Mouse (Mus musculus): ENCODE data around the gene Susd1. TPM values are rescaled to one million over a fixed set of nuclear protein-coding genes. Genes with fewer than 3 reads are reported as not detected.

The Susd1 gene
- polyA plus RNA-seq, 1 experiment, result 9.7 TPM

DNA sequence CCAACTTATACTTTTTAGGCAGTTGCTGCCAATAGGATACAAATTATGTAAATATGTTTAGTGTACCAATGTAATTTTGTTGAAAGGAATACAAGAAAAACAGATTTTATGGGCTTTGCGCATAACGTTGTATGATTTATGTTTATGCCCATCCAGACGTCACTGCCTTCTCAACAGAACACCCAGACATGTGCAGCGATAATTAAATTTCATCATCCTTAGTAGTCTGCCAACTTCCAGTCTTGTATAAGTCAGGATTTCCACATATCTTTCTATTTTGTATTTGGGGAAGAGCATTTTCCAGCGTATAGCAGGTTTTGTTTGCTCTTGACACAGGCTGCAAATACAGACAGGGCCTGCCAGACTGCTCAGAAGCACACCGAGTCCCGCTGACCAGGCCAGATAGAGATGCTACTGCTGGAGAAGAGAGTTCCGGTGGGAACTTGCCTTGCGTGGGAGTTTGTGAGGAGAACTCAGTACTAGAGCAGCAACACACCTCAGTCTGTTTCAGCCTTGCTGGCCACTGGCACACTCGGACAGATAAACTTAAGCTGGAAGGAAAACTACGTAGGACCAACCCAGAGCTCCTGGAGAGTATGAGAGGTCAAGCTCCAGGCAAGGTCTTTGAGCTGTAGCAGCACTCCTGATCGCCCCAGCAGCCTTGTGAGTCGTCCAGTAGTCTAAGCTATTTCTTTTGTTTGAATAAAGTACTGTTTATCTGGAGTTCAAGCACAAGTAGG is 21.0 kb upstream of the Susd1 start:
- Histone ChIP-seq H3K9me3 (replicated peaks; ENCODE audit: control insufficient read depth, insufficient read depth, low read length, poor library complexity, severe bottlenecking) (no peaks in the 10 kb centered on the region), H3K4me3 (ENCODE audit: low read depth, low read length) (no peak overlapping the region), H3K9ac (ENCODE audit: low read depth, poor library complexity, severe bottlenecking) (no peak overlapping the region), H3K36me3 (ENCODE audit: control insufficient read depth, insufficient read depth, low read length, poor library complexity, severe bottlenecking) (no peaks in the 10 kb centered on the region), H3K27ac (ENCODE audit: insufficient read depth, low read length) (no peak overlapping the region), H3K4me1 (ENCODE audit: control insufficient read depth, insufficient read depth, low read length) (no peaks in the 10 kb centered on the region), H3K27me3 (ENCODE audit: control insufficient read depth, insufficient read depth, low read length, poor library complexity, severe bottlenecking) (no peaks in the 10 kb centered on the region)
- TF ChIP-seq POLR2A (IDR thresholded peaks at IDR 0.05; ENCODE audit: insufficient read depth, low read length) (no peak), CTCF (IDR thresholded peaks at IDR 0.05; ENCODE audit: low read depth, low read length) (no peak), EP300 (IDR thresholded peaks at IDR 0.05; ENCODE audit: insufficient read depth, low read depth, low read length) (no peak)

DNA sequence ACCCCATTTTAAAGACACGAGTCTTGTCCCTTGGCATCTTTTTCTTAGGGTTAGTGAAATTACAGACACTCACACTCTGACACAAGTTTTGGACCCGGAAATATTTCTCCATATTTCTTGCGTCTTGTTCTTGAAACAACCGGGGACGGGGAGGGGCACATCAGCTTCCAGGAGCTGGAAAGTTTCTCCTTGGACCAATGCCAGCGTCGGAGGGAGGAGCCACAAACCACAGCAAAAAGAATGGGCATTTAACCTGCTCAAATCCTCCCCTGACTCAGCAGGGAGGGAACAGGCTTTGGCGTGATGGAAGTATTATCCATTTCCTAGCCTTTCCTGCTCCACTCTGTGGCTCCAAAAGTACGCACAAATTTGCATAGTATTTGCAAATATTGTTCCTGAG is 19.5 kb upstream of the Susd1 start:
- H3K4me3 ChIP-seq (ENCODE audit: low read depth, low read length), result no peak overlapping the region
- no peaks in the 10 kb centered on the region for H3K4me1 ChIP-seq (ENCODE audit: control insufficient read depth, insufficient read depth, low read length)
- no peaks in the 10 kb centered on the region for H3K27me3 ChIP-seq (ENCODE audit: control insufficient read depth, insufficient read depth, low read length, poor library complexity, severe bottlenecking)
- no peak overlapping the region for H3K27ac ChIP-seq (ENCODE audit: insufficient read depth, low read length)
- H3K9me3 ChIP-seq (replicated peaks; ENCODE audit: control insufficient read depth, insufficient read depth, low read length, poor library complexity, severe bottlenecking), result no peaks in the 10 kb centered on the region
- no peak overlapping the region for H3K9ac ChIP-seq (ENCODE audit: low read depth, poor library complexity, severe bottlenecking)
- H3K36me3 ChIP-seq (ENCODE audit: control insufficient read depth, insufficient read depth, low read length, poor library complexity, severe bottlenecking), result no peaks in the 10 kb centered on the region
- no peak for TF ChIP-seq POLR2A (IDR thresholded peaks at IDR 0.05; ENCODE audit: insufficient read depth, low read length)
- no peak for TF ChIP-seq CTCF (IDR thresholded peaks at IDR 0.05; ENCODE audit: low read depth, low read length)
- TF ChIP-seq EP300 (IDR thresholded peaks at IDR 0.05; ENCODE audit: insufficient read depth, low read depth, low read length), result no peak

DNA sequence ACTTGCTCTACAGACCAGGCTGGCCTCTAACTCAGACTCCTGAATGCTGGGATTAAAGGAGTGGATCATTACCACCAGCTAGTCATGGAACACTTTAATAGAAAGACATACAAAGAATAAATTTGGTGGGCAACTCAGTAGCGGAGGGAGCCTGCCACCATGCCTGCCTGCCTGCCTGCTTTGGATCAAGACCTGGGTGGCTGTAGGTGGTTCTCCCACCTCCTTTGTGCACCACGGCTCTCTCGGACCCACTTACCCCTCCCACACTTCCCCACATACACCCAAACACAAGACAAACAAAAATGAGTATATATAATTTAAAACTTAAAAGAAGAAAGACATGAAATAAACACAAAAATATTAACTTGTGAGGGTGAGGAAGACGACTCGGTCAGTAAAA is 18.7 kb upstream of the Susd1 start:
- Histone ChIP-seq H3K4me3 (ENCODE audit: low read depth, low read length) (no peak overlapping the region), H3K36me3 (ENCODE audit: control insufficient read depth, insufficient read depth, low read length, poor library complexity, severe bottlenecking) (no peaks in the 10 kb centered on the region), H3K27me3 (ENCODE audit: control insufficient read depth, insufficient read depth, low read length, poor library complexity, severe bottlenecking) (no peaks in the 10 kb centered on the region), H3K9ac (ENCODE audit: low read depth, poor library complexity, severe bottlenecking) (no peak overlapping the region), H3K27ac (ENCODE audit: insufficient read depth, low read length) (no peak overlapping the region), H3K4me1 (ENCODE audit: control insufficient read depth, insufficient read depth, low read length) (no peaks in the 10 kb centered on the region), H3K9me3 (replicated peaks; ENCODE audit: control insufficient read depth, insufficient read depth, low read length, poor library complexity, severe bottlenecking) (no peaks in the 10 kb centered on the region)
- no peak for TF ChIP-seq POLR2A (IDR thresholded peaks at IDR 0.05; ENCODE audit: insufficient read depth, low read length)
- TF ChIP-seq EP300 (IDR thresholded peaks at IDR 0.05; ENCODE audit: insufficient read depth, low read depth, low read length), result no peak
- no peak for TF ChIP-seq CTCF (IDR thresholded peaks at IDR 0.05; ENCODE audit: low read depth, low read length)

DNA sequence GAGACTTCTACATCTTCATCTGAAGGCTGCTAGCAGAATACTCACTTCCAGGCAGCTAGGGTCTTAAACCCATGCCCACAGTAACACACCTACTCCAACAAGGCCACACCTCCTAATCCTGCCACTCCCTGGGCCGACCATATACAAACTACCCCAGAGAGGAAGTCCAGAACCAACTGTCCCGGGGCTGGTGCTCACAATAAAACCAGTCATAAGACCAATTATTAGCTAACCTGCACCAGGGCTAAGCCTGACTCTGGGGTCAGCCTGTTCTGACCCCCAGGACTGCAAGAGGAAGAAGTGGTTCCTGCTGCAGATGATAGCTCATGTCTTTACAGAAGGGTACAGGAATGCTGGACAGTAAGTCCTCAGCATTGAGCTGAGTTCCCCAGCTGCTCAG is 17.0 kb upstream of the Susd1 start:
- H3K9ac ChIP-seq (ENCODE audit: low read depth, poor library complexity, severe bottlenecking), result no peak overlapping the region
- no peaks in the 10 kb centered on the region for H3K4me1 ChIP-seq (ENCODE audit: control insufficient read depth, insufficient read depth, low read length)
- no peaks in the 10 kb centered on the region for H3K27me3 ChIP-seq (ENCODE audit: control insufficient read depth, insufficient read depth, low read length, poor library complexity, severe bottlenecking)
- no peak overlapping the region for H3K27ac ChIP-seq (ENCODE audit: insufficient read depth, low read length)
- H3K4me3 ChIP-seq (ENCODE audit: low read depth, low read length), result no peak overlapping the region
- TF ChIP-seq EP300 (IDR thresholded peaks at IDR 0.05; ENCODE audit: insufficient read depth, low read depth, low read length) (no peak), CTCF (IDR thresholded peaks at IDR 0.05; ENCODE audit: low read depth, low read length) (no peak), POLR2A (IDR thresholded peaks at IDR 0.05; ENCODE audit: insufficient read depth, low read length) (no peak)
- H3K36me3 ChIP-seq (ENCODE audit: control insufficient read depth, insufficient read depth, low read length, poor library complexity, severe bottlenecking), result no peaks in the 10 kb centered on the region
- H3K9me3 ChIP-seq (replicated peaks; ENCODE audit: control insufficient read depth, insufficient read depth, low read length, poor library complexity, severe bottlenecking), result peaks cover 8% of the 10 kb centered on the region

DNA sequence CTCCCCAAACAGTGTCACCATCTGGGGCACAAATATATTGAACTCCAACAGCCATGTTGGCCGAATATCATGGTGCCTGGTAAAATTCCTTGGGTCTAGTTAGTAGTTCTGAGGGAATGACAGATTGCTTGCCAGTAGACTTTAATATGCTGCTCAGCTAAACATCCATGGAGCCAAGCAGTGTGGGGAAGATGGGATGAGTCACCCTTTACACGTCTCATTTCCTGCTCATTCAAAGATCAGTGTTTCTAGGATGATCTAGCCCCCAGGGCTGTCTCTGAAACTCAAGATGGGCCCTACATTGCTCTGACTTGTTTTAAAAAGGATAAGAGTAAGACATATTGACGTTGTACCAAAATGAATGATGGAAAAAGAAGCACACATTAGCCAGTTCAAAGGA is 15.6 kb upstream of the Susd1 start:
- H3K27ac ChIP-seq (ENCODE audit: insufficient read depth, low read length), result no peak overlapping the region
- H3K4me1 ChIP-seq (ENCODE audit: control insufficient read depth, insufficient read depth, low read length), result no peaks in the 10 kb centered on the region
- H3K36me3 ChIP-seq (ENCODE audit: control insufficient read depth, insufficient read depth, low read length, poor library complexity, severe bottlenecking), result no peaks in the 10 kb centered on the region
- TF ChIP-seq POLR2A (IDR thresholded peaks at IDR 0.05; ENCODE audit: insufficient read depth, low read length) (no peak), CTCF (IDR thresholded peaks at IDR 0.05; ENCODE audit: low read depth, low read length) (no peak), EP300 (IDR thresholded peaks at IDR 0.05; ENCODE audit: insufficient read depth, low read depth, low read length) (no peak)
- H3K27me3 ChIP-seq (ENCODE audit: control insufficient read depth, insufficient read depth, low read length, poor library complexity, severe bottlenecking), result no peaks in the 10 kb centered on the region
- no peak overlapping the region for H3K4me3 ChIP-seq (ENCODE audit: low read depth, low read length)
- peaks cover 8% of the 10 kb centered on the region for H3K9me3 ChIP-seq (replicated peaks; ENCODE audit: control insufficient read depth, insufficient read depth, low read length, poor library complexity, severe bottlenecking)
- H3K9ac ChIP-seq (ENCODE audit: low read depth, poor library complexity, severe bottlenecking), result no peak overlapping the region

DNA sequence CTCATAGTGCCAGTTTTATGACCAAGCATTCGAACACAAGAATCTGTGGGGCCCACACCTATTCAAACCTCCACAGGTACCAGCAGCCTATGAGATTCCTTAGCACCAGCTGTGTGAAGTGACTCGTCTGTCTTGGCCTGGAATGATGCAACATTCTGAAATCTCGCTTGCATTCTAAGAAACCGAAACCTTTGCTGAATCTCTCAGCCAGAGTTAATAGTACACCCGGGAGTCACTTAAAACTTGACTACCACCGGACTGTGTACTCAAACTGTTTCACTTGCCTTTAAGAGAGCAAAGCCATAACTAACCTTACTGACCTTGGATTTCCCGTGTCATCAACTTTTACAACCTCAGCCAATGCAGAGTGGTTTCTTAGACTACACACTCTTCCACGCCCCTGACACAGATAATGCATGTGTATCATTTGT is 14.1 kb upstream of the Susd1 start:
- Histone ChIP-seq H3K4me3 (ENCODE audit: low read depth, low read length) (no peak overlapping the region), H3K27ac (ENCODE audit: insufficient read depth, low read length) (no peak overlapping the region), H3K36me3 (ENCODE audit: control insufficient read depth, insufficient read depth, low read length, poor library complexity, severe bottlenecking) (no peaks in the 10 kb centered on the region), H3K27me3 (ENCODE audit: control insufficient read depth, insufficient read depth, low read length, poor library complexity, severe bottlenecking) (no peaks in the 10 kb centered on the region), H3K4me1 (ENCODE audit: control insufficient read depth, insufficient read depth, low read length) (no peaks in the 10 kb centered on the region), H3K9ac (ENCODE audit: low read depth, poor library complexity, severe bottlenecking) (no peak overlapping the region), H3K9me3 (replicated peaks; ENCODE audit: control insufficient read depth, insufficient read depth, low read length, poor library complexity, severe bottlenecking) (peaks cover 8% of the 10 kb centered on the region)
- TF ChIP-seq EP300 (IDR thresholded peaks at IDR 0.05; ENCODE audit: insufficient read depth, low read depth, low read length), result no peak
- TF ChIP-seq POLR2A (IDR thresholded peaks at IDR 0.05; ENCODE audit: insufficient read depth, low read length), result no peak
- TF ChIP-seq CTCF (IDR thresholded peaks at IDR 0.05; ENCODE audit: low read depth, low read length), result no peak
